Mouse (Mus musculus) intestine, embryonic 14.5 days (tissue): ENCODE data around the gene Hist1h2ag. TPM values are rescaled to one million over a fixed set of nuclear protein-coding genes. Genes with fewer than 3 reads are reported as not detected.

Experiments
- ATAC-seq: fragments of 200-750 bp; cut with Nextera tagmentation; replicated peaks from 2 replicates; pipeline ENCODE4 v1.8.0; 2017; ENCODE audit warnings: low read depth, moderate number of reproducible peaks, moderate TSS enrichment, moderate library complexity; ENCODE audit not compliant: low FRiP score, low TSS enrichment
- DNase-seq: peaks from one replicate; pipeline ENCODE4 v3.0.0-alpha.2; 2018; ENCODE audit warnings: low spot score
- H3K27ac ChIP-seq: fragments of 300-500 bp; sonication (generic); 2 replicates; pipeline ENCODE4 v1.5.1; 2014; ENCODE audit warnings: low read depth, mild to moderate bottlenecking, control low read depth
- H3K27me3 ChIP-seq: fragments of 300-500 bp; sonication (generic); replicated peaks from 2 replicates; pipeline ENCODE4 v1.6.1; 2014; ENCODE audit warnings: low read length, control low read depth; ENCODE audit not compliant: control insufficient read depth, insufficient read depth
- H3K36me3 ChIP-seq: fragments of 300-500 bp; sonication (generic); 2 replicates; pipeline ENCODE4 v1.6.1; 2014; ENCODE audit warnings: low read length, control low read depth; ENCODE audit not compliant: control insufficient read depth, insufficient read depth
- H3K4me1 ChIP-seq: fragments of 300-500 bp; sonication (generic); replicated peaks from 2 replicates; pipeline ENCODE4 v1.6.1; 2014; ENCODE audit warnings: low read length, control low read depth, mixed read lengths; ENCODE audit not compliant: control insufficient read depth, insufficient read depth
- H3K4me2 ChIP-seq: fragments of 300-500 bp; sonication (generic); 2 replicates; pipeline ENCODE4 v1.6.1; 2014; ENCODE audit warnings: low read length
- H3K4me3 ChIP-seq: fragments of 300-500 bp; sonication (generic); 2 replicates; pipeline ENCODE4 v1.5.1; 2014; ENCODE audit warnings: low read depth, low read length, control low read depth, mixed read lengths
- H3K9ac ChIP-seq: fragments of 300-500 bp; sonication (generic); 2 replicates; pipeline ENCODE4 v1.6.1; 2014; ENCODE audit warnings: mild to moderate bottlenecking, low read length
- H3K9me3 ChIP-seq: fragments of 300-500 bp; sonication (generic); 2 replicates; pipeline ENCODE4 v1.6.1; 2016; ENCODE audit warnings: low read length, control low read depth; ENCODE audit not compliant: control insufficient read depth
- WGBS: fragments of 180-500 bp; shearing (Covaris S2); extraction: QIAGEN DNeasy Blood & Tissue Kit; methylation state at CpG from one replicate; pipeline ENCODE4 v1.1.7; 2014; 5-methylcytosine and 5-hydroxymethylcytosine counted together
- polyA plus RNA-seq: library from polyadenylated mRNA; unstranded; fragments of >200 nt; fragmentation: Nextera tagmentation; extraction: Ambion mirVana; gene quantifications from 2 replicates; pipeline ENCODE4 v1.2.1, GENCODE M21; 2014

Gene Hist1h2ag
- polyA plus RNA-seq, 1 experiment from 2014 or later: 67.6 TPM

- peak overlapping the region; percentile 63 for H3K4me3 ChIP-seq
- DNase-seq (peak; percentile 72), ATAC-seq (no peak; the same call in none of the 2 replicates)
- H3K27me3 ChIP-seq: peaks cover 15% of the 10 kb centered on the region
- no peak overlapping the region for H3K27ac ChIP-seq
- H3K9me3 ChIP-seq: no peaks in the 10 kb centered on the region
- 0 out of 2 replicates have a peak, but pooled peaks cover 3% of the 10 kb centered on the region for H3K4me1 ChIP-seq
- no peaks in the 10 kb centered on the region for H3K36me3 ChIP-seq
- H3K4me2 ChIP-seq: peak overlapping the region; percentile 86
- H3K9ac ChIP-seq: peak overlapping the region; percentile 53
- whole genome bisulfite sequencing: under 1% methylated on average over 44 of the region's 44 CpGs
These were observed 22.6 kb downstream of the Hist1h2ag start for GRCm38 (mm10) chr13:22019934-22020835.

- no peak overlapping the region for H3K9ac ChIP-seq
- no peaks in the 10 kb centered on the region for H3K9me3 ChIP-seq
- peak; percentile 91 for DNase-seq
- H3K4me1 ChIP-seq: 0 out of 2 replicates have a peak, but pooled peaks cover 11% of the 10 kb centered on the region
- 0 out of 2 replicates have a peak overlapping the region, but pooled peaks have one; percentile 22 for H3K4me2 ChIP-seq
- peaks cover 53% of the 10 kb centered on the region for H3K27me3 ChIP-seq
- no peaks in the 10 kb centered on the region for H3K36me3 ChIP-seq
- ATAC-seq: peak; percentile 76
- no peak overlapping the region for H3K27ac ChIP-seq
- WGBS: 18% methylated on average over 27 of the region's 27 CpGs
- H3K4me3 ChIP-seq: no peak overlapping the region
These were observed 27.0 kb downstream of the Hist1h2ag start for GRCm38 (mm10) chr13:22015479-22016450.

- Histone ChIP-seq H3K9me3 (no peaks in the 10 kb centered on the region), H3K4me3 (no peak overlapping the region), H3K4me2 (peak overlapping the region; percentile 35), H3K4me1 (0 out of 2 replicates have a peak, but pooled peaks cover 8% of the 10 kb centered on the region), H3K9ac (no peak overlapping the region), H3K27ac (no peak overlapping the region), H3K36me3 (no peaks in the 10 kb centered on the region), H3K27me3 (peaks cover 66% of the 10 kb centered on the region)
- WGBS: 15% methylated on average over 17 of the region's 17 CpGs
- no peak for ATAC-seq
- DNase-seq: peak; percentile 76
These were observed 28.3 kb downstream of the Hist1h2ag start for GRCm38 (mm10) chr13:22014411-22014845.

GRCm38 (mm10) chr13:22013716-22014115 lies 29.0 kb downstream of the Hist1h2ag start:
- Histone ChIP-seq H3K9ac (no peak overlapping the region), H3K27ac (no peak overlapping the region), H3K36me3 (no peaks in the 10 kb centered on the region), H3K27me3 (peaks cover 70% of the 10 kb centered on the region), H3K4me3 (no peak overlapping the region), H3K4me2 (no peak overlapping the region), H3K4me1 (0 out of 2 replicates have a peak, but pooled peaks cover 8% of the 10 kb centered on the region), H3K9me3 (no peaks in the 10 kb centered on the region)
- peak; percentile 58 for DNase-seq
- ATAC-seq: no peak
- WGBS: 18% methylated on average over 13 of the region's 13 CpGs

GRCm38 (mm10) chr13:22009642-22010041 lies 33.1 kb downstream of the Hist1h2ag start, which contains the start of gene Prss16:
Gene Prss16, minus strand, starts transcription at chr13:22009742.
- H3K27ac ChIP-seq: no peak within 1 kb of the TSS
- H3K27me3 ChIP-seq: peaks cover 94% of the 10 kb centered on the region
- H3K4me2 ChIP-seq: no peak within 1 kb of the TSS
- H3K4me1 ChIP-seq: peaks cover 14% of the 10 kb centered on the region; the same call in 1 of the 2 replicates
- H3K9ac ChIP-seq: no peak within 1 kb of the TSS
- no peak within 1 kb of the TSS for H3K4me3 ChIP-seq
- no peaks in the 10 kb centered on the region for H3K36me3 ChIP-seq
- no peaks in the 10 kb centered on the region for H3K9me3 ChIP-seq
- no peak for ATAC-seq
- no peak for DNase-seq
- 43% methylated on average over 7 of the region's 7 CpGs for WGBS

- Histone ChIP-seq H3K36me3 (no peaks in the 10 kb centered on the region), H3K9me3 (no peaks in the 10 kb centered on the region), H3K27ac (no peak overlapping the region), H3K4me2 (no peak overlapping the region), H3K4me3 (no peak overlapping the region), H3K9ac (no peak overlapping the region), H3K4me1 (peaks cover 7% of the 10 kb centered on the region; the same call in 1 of the 2 replicates), H3K27me3 (peaks cover 94% of the 10 kb centered on the region)
- ATAC-seq (no peak), DNase-seq (no peak)
- 76% methylated on average over 3 of the region's 3 CpGs for WGBS
These were observed 34.0 kb downstream of the Hist1h2ag start for GRCm38 (mm10) chr13:22008707-22009106.

- ATAC-seq: no peak
- no peak overlapping the region for H3K27ac ChIP-seq
- H3K27me3 ChIP-seq: peaks cover 96% of the 10 kb centered on the region
- peaks cover 7% of the 10 kb centered on the region; the same call in 1 of the 2 replicates for H3K4me1 ChIP-seq
- H3K4me3 ChIP-seq: peak overlapping the region; percentile 8; the same call in 1 of the 2 replicates
- no peak overlapping the region for H3K9ac ChIP-seq
- H3K9me3 ChIP-seq: no peaks in the 10 kb centered on the region
- no peak overlapping the region for H3K4me2 ChIP-seq
- 50% methylated on average over 7 of the region's 7 CpGs for WGBS
- H3K36me3 ChIP-seq: no peaks in the 10 kb centered on the region
- DNase-seq: no peak
These were observed 34.9 kb downstream of the Hist1h2ag start for GRCm38 (mm10) chr13:22007872-22008271.

GRCm38 (mm10) chr13:22007121-22007510 lies 35.6 kb downstream of the Hist1h2ag start:
- Histone ChIP-seq H3K4me3 (peak overlapping the region; percentile 55), H3K27me3 (peaks cover 96% of the 10 kb centered on the region), H3K36me3 (no peaks in the 10 kb centered on the region), H3K4me2 (peak overlapping the region; percentile 91), H3K4me1 (peaks cover 7% of the 10 kb centered on the region; the same call in 1 of the 2 replicates), H3K27ac (no peak overlapping the region), H3K9ac (0 out of 2 replicates have a peak overlapping the region, but pooled peaks have one; percentile 3), H3K9me3 (no peaks in the 10 kb centered on the region)
- no peak for DNase-seq
- no peak for ATAC-seq
- 3% methylated on average over 18 of the region's 18 CpGs for WGBS
